Mouse (Mus musculus) frontal cortex, postnatal 14 days (tissue): Measurements from ENCODE around the gene Gm5678.
"Not testable (repeated sequence)": the region's sequence is repeated elsewhere in the genome, so short reads cannot be mapped to it uniquely, and the experiment has no call there.

Source experiments
- DNase-seq, 2 experiments: peaks; one replicate each; pipeline ENCODE4 v3.0.0; 2022; ENCODE audit warnings: low spot score in 2 of 2

Gm5678 gene

GRCm38 (mm10) chr16:93608731-93609130 lies 19.2 kb upstream of the Gm5678 start:
- no peak for DNase-seq

GRCm38 (mm10) chr16:93609796-93610195 lies 18.1 kb upstream of the Gm5678 start:
- no peak for DNase-seq

DNA sequence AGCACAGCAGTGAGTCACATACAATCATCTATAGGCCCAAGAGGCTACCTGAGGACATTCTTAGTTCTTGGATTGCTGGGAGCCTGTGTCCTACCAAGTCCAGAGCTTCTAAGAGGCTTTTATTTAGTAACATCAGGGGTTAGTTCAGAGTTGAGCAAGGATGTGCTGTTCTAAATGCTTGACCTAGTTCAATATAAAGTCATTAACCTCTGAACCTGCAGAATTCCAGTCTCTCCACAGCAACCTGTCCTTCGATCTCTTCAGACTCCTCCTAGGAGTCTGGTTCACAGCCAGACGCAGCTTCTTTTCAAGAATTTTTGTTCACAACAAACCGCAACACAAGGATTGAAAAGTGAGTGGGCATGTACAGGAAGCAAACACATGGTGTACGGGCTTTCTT lies 16.9 kb upstream of the Gm5678 start:
- no peak for DNase-seq

DNA sequence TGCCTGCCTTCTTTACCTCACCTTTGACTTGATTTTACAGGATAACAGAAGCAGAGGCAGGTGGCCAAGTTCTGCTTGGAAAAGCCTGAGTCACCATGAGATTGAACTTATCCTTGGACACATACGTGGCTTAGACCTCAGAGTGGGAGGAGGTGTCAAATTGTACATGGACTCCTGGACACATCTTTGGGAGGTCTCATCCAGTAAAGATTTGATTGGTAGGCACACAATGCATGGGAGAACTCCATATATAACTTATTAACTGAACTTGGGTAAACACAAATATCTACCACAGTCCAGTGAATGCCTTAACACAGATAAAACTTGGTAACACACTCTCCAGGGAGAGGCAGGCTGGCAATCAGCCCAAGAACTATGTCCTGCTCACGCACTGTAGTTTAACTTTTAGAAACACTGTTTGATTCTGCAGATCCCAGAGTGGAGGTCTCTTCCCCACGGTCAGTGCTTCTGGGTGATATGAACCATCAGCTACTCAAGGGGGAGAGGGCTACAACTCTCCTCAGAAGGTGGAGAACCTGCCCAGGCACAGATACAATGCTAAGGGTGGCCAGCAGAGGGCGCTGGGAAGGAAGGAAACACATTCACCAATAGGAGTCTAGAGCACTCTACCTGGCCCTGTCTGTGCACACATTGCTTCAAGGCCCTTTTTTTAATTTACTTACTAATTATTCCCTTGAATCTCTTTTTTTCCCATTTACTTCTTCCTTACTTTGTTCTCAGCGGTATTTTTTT lies 12.6 kb upstream of the Gm5678 start:
- DNase-seq: peak in 1 of 2 experiments; percentile 50

DNA sequence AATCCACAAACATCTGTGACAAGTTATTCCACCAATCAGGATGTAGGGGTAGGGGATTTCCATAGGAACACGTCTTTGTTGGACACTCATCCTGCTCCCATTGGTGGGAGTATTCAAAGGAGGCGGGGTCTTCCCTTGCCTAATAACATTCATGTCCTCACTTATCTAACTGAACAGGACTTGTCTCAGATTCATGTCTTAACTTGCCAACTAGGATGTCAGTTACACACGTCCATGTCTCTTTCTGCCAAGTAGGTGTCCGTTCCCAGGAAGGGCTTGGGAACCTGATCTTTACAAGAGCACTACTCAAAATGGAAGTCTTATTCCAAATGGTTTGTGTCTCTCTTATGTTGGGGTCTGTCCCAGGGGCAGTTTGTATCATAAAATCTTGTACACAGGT lies 4.1 kb upstream of the Gm5678 start:
- not testable (repeated sequence) for DNase-seq

DNA sequence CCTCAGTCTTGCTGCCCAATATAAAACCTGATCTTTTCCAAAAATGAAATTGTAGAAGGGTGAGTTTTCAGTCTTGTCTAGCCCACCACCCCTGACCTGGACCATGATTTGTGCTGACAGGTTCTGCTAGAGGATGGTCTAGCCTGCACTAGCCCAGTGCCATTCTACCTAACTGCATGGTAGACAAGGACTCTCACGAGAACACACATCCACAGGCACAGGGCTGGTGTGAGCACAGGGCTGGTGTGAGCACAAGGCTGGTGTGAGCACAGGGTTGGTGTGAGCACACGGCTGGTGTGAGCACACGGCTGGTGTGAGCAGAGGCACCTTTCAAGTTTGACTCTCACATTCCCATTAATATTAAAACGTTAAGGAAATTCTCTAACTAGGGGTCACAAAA lies 3.2 kb upstream of the Gm5678 start:
- no peak for DNase-seq

- DNase-seq: no peak
These were observed 1.2 kb upstream of the Gm5678 start for GRCm38 (mm10) chr16:93626745-93627144.

DNA sequence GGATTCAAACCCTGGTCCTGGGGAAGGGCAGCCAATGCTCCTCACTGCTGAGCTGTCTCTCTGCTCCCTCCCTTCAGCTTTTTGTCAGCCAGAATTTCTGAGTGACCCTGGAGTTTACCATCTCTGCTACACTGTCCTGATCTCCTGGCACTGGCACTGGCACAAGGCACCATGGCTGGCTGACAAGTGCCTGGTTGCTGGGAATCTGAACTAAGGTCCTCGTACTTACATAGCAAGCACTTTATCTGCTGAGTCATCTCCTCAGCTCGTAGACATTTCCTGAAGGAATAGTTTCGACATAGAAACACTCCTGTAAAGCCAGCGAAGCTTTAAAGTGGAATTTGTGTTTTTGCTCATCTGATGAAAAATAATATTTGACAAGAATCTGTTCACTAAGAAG lies 16.1 kb downstream of the Gm5678 start:
- DNase-seq: no peak

DNA sequence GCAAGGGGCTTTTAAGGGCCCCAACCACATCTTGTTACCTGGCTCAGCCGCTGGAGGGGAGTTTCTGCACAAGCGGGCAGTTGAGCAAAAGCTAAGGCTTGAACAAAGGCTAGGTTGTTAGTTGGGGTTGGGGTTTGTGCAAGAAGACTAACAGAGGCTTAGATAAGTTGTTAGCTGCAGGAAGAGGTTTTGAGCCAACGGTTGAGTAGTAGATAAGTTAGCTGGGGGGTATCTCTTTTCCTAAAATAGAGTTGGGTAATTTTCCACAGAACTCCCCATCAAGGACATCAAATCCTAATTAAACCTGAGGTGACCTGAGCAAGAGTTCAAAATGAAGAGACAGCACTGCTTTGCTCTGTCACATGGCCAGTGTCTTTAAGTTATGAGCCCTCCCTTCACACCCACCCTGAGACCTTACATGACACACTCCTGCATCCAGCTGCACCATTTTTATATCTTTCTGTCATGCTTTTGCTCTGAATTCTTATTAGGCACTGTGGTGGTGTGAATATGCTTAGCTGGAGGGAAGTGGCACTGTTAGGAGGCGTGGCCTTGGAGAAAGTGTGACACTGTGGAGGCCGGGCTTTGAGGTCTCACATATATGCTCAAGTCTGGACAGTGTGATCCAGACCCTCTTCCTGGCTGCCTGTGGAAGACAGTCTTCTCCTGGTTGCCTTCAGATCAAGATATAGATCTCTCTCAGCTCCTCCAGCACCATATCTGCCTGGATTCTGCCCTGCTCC lies 20.7 kb downstream of the Gm5678 start:
- no peak for DNase-seq

DNA sequence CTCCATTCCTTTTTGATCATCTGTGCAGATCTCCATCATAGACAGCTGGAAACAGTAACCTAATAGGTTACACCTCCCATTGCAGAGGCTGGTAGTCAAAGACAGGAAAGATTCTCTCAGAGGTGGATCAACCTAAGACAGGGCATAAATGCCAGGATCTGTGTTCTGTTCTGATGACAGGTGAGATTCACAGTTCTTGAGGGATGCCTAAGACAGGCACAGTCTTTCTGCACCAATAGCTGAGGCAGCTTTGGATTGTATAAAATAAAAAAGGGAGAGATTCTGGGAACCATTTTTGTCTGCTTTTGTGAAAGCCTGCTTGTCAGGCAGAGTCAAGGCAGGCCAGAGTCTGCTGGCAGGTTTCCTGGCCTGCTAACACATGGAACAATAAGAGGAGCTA lies 40.1 kb downstream of the Gm5678 start:
- DNase-seq: no peak

DNA sequence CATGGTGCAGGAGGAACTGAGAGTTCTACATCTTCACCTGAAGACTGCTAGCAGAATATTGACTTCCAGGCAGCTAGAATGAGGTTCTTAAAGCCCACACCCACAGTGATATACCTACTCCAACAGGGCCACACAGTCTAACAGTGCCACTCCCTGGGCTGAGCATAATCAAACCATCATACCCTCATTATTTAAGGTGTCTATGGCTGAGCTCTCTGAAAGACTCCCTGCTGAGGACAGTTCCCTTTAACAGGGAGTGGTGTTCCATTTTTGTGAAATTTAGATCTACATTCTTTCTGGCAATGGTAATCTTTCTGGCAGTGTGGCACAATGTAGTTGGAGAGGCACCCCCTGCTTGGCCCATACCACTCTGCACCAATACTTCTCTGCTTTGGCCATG lies 41.6 kb downstream of the Gm5678 start:
- DNase-seq: no peak

DNA sequence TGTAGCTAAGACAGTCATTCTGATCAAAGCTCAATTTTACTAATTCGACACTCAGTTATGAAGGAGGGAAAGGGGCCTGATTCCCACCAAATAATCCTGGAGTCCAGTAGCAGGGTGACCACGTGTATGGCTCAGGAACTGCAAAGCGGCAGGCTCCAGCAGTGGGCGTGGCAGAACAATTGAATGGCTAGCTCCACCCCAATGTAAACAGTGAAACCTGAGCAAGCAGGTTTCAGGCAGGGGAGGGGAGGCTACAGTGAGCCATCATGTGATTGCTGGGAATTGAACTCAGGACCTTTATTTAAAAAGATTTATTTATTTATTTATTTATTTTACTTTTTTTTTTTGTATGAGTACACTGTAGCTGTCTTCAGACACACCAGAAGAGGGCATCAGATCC lies 42.6 kb downstream of the Gm5678 start:
- DNase-seq: not testable (repeated sequence)

DNA sequence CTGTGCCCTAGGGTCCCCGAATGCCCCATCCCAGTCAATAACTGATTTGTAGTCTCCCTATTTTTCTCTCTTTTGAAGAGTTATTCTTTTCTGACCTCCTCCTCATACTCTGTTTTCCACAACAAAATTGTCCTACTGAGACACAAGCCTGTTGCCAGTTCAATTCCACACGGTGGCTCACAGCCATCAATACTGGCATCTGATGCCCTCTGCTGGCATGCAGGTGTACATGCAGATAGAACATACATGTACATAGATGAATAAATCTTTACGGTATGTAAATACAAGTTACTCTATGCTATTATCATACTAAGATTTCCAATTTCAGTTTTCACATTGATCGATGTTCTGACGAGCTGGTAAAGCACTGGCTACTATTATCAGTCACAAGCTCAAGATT lies 43.2 kb downstream of the Gm5678 start:
- no peak for DNase-seq

- no peak for DNase-seq
These were observed 48.5 kb downstream of the Gm5678 start for GRCm38 (mm10) chr16:93676376-93676775.

DNA sequence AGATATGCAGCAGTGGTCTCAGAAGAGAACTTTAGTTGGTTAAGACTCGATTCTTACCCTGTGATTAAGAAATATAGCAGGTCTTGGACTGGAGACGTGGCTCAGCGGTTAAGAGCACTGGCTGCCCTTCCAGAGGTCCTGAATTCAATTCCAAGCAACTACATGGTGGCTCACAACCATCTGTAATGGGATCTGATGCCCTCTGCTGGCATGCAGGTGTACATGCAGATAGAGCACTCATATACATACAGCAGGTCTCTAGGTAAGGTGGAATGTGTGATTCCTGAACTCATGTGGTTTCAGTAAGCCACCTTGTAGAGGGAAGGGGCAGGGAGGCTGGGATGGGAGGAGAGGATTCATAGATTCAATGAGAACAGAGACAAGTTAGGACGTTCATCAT lies 50.3 kb downstream of the Gm5678 start:
- DNase-seq: no peak

DNA sequence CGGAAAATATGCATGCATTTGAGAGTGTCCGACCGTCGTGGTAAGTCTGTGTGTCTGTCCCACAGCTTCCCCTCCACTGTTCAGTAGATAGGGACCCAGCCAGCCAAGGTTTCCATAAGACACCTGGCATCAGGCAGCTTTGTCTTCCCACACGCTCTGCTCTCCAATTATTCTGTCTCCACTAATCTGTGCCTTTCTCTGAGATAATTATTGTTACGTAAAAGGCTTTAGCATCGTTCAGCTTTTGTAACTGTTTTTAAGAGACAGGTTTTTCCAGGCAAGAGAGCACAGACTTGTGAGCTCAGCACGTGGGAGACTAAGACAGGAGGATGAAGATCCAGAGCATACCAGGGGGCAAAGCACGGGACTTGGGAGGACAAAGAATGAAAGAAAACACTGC lies 51.3 kb downstream of the Gm5678 start:
- no peak for DNase-seq
